Mouse (Mus musculus) heart, adult 2 months (tissue): ENCODE data around the gene Pcmtd2. TPM values are rescaled to one million over a fixed set of nuclear protein-coding genes. Genes with fewer than 3 reads are reported as not detected.
"Not testable (repeated sequence)": the region's sequence is repeated elsewhere in the genome, so short reads cannot be mapped to it uniquely, and the experiment has no call there.

Experiments
- DNase-seq, 2 experiments: peaks; one replicate each; pipeline ENCODE4 v3.0.0; 2021
- H3K27ac ChIP-seq: fragments of 200-600 bp; 2 replicates; pipeline ENCODE4 v1.8.1; 2022
- H3K27me3 ChIP-seq: fragments of 200-500 bp; 2 replicates; pipeline ENCODE4 v1.6.1; 2012; ENCODE audit warnings: mild to moderate bottlenecking, low read length, inconsistent platforms, mixed read lengths; ENCODE audit not compliant: control insufficient read depth, insufficient read depth
- H3K36me3 ChIP-seq: fragments of 200-500 bp; 2 replicates; pipeline ENCODE4 v1.6.1; 2012; ENCODE audit warnings: low read length, inconsistent platforms; ENCODE audit not compliant: control insufficient read depth, insufficient read depth
- H3K4me1 ChIP-seq: fragments of 200-500 bp; 2 replicates; pipeline ENCODE4 v1.6.1; 2011; ENCODE audit warnings: low read length; ENCODE audit not compliant: control insufficient read depth, insufficient read depth
- H3K4me3 ChIP-seq: fragments of 200-600 bp; 2 replicates; pipeline ENCODE4 v1.8.1; 2022
- H3K79me2 ChIP-seq: fragments of 200-500 bp; replicated peaks from 2 replicates; pipeline ENCODE4 v1.6.1; 2012; ENCODE audit warnings: mild to moderate bottlenecking, inconsistent platforms, low read length, moderate library complexity, mixed read lengths; ENCODE audit not compliant: control insufficient read depth, insufficient read depth
- H3K9ac ChIP-seq: fragments of 200-500 bp; 2 replicates; pipeline ENCODE4 v1.6.1; 2012; ENCODE audit warnings: low read depth, mild to moderate bottlenecking, control low read depth, inconsistent platforms, low read length, mixed read lengths
- CTCF ChIP-seq: fragments of 200-600 bp; IDR thresholded peaks from 2 replicates; pipeline ENCODE4 v1.8.1; 2022; ENCODE audit warnings: antibody characterized with exemption, mild to moderate bottlenecking, moderate library complexity
- EP300 ChIP-seq: fragments of 200-500 bp; IDR thresholded peaks from 2 replicates; pipeline ENCODE4 v1.6.1; 2011; ENCODE audit warnings: low read depth, low read length, control low read depth; ENCODE audit not compliant: insufficient read depth
- POLR2A ChIP-seq: fragments of 200-500 bp; IDR thresholded peaks from 2 replicates; pipeline ENCODE4 v1.6.1; 2011; ENCODE audit warnings: mild to moderate bottlenecking, low read depth, low read length, control low read depth; ENCODE audit not compliant: insufficient read depth
- WGBS: fragments of 180-500 bp; shearing (Covaris S2); methylation state at CpG from one replicate; pipeline ENCODE4 v1.1.7; 2018; 5-methylcytosine and 5-hydroxymethylcytosine counted together
- intact Hi-C: fragments of 180-260 bp; cut with DNase I; formaldehyde crosslinking; loops from one replicate; pipeline ENCODE4 v1.15.1; 2025
- long read RNA-seq: library from polyadenylated mRNA; stranded (forward); transcript quantifications from one replicate; pipeline ENCODE4 v2.0.0, GENCODE M21; 2021
- polyA plus RNA-seq: library from polyadenylated mRNA; depleted of rRNA; stranded (reverse); fragments of >200 nt; gene quantifications from 2 replicates; pipeline ENCODE4 v1.2.3, GENCODE M21; 2012; rRNA removed
- total RNA-seq, 2 experiments: library from RNA; stranded (reverse); gene quantifications; 2 replicates each; pipeline ENCODE4 v1.2.3; 2021

Pcmtd2 gene
- 10 to 100 TPM; 45.5 to 52.7 TPM for total RNA-seq
- 32.8 and 51.0 TPM in 2 replicates for polyA plus RNA-seq
- long read RNA-seq, transcript Pcmtd2-201 (7 exons, 3,569 nt): major isoform, 29 of 45 reads
- long read RNA-seq, partial matches to known transcripts: 4 of 45 reads
- long read RNA-seq, other reads (novel, unspliced or antisense): 11 of 45 reads

GRCm38 (mm10) chr2:181837372-181838292, at the start of gene Pcmtd2:
Gene Pcmtd2 (plus strand): TSS chr2:181837854.
- intact Hi-C loops: loop anchor here (2.0 kb wide), 1 partner anchor 27 kb away; the partner anchor contains the start of gene Polr3k
- TF ChIP-seq EP300 (no peak), POLR2A (peak; percentile 96)

GRCm38 (mm10) chr2:181789396-181789795, 48.3 kb upstream of the Pcmtd2 start:
- H3K27me3 ChIP-seq: no peaks in the 10 kb centered on the region
- intact Hi-C loops: no loop called here
- 76% methylated on average over 6 of the region's 6 CpGs for WGBS
- H3K9ac ChIP-seq: no peak overlapping the region
- no peaks in the 10 kb centered on the region for H3K79me2 ChIP-seq
- no peak overlapping the region for H3K27ac ChIP-seq
- no peak overlapping the region for H3K4me3 ChIP-seq
- H3K4me1 ChIP-seq: no peaks in the 10 kb centered on the region
- DNase-seq: no peak
- TF ChIP-seq POLR2A (no peak), CTCF (no peak)
- H3K36me3 ChIP-seq: no peaks in the 10 kb centered on the region

More at GRCm38 (mm10) chr2:181837372-181838292, at the start of gene Pcmtd2:
- Histone ChIP-seq H3K9ac (peak within 1 kb of the TSS; percentile 89), H3K79me2 (no peaks in the 10 kb centered on the region; the same call in 1 of the 2 replicates), H3K4me1 (peaks cover 3% of the 10 kb centered on the region), H3K27me3 (no peaks in the 10 kb centered on the region), H3K4me3 (peak within 1 kb of the TSS; percentile 77), H3K27ac (peak within 1 kb of the TSS; percentile 98), H3K36me3 (peaks cover 19% of the 10 kb centered on the region)
- under 1% methylated on average over 35 of the region's 35 CpGs for WGBS
- DNase-seq: peak; percentile 94 to 96

DNA sequence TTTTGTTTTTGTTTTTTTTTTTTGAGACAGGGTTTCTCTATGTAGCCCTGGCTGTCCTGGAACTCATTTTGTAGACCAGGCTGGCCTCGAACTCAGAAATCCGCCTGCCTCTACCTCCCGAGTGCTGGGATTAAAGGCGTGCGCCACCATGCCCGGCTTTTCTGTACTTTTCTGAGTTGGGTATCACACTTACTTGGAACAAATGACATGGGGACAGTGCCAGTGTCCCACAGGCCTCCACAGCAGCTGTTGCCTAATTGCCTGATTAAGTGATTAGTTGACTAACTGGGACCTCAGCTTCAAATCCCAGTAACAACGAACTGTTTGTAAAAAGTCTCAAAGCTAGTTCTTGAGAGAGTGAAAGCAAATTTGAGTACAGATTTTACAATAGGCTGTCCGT, 44.5 kb upstream of the Pcmtd2 start:
- H3K4me3 ChIP-seq, H3K36me3 ChIP-seq, intact Hi-C loops, H3K4me1 ChIP-seq, H3K27ac ChIP-seq, H3K79me2 ChIP-seq, H3K27me3 ChIP-seq, DNase-seq, H3K9ac ChIP-seq: not testable (repeated sequence)
- WGBS: 76% methylated on average over 8 of the region's 8 CpGs

- Histone ChIP-seq H3K4me1 (no peaks in the 10 kb centered on the region), H3K79me2 (no peaks in the 10 kb centered on the region), H3K27ac (no peak overlapping the region), H3K9ac (no peak overlapping the region), H3K27me3 (0 out of 2 replicates have a peak, but pooled peaks cover 2% of the 10 kb centered on the region), H3K36me3 (no peaks in the 10 kb centered on the region), H3K4me3 (no peak overlapping the region)
- 53% methylated on average over 3 of the region's 3 CpGs for WGBS
- TF ChIP-seq POLR2A (no peak), EP300 (no peak), CTCF (no peak)
- intact Hi-C loops: no loop called here
- DNase-seq: no peak
Observed at GRCm38 (mm10) chr2:181795641-181796130, 42.0 kb upstream of the Pcmtd2 start.

- TF ChIP-seq EP300: no peak
- TF ChIP-seq POLR2A: no peak
- no peak for TF ChIP-seq CTCF
- Histone ChIP-seq H3K9ac (no peak overlapping the region), H3K27me3 (0 out of 2 replicates have a peak, but pooled peaks cover 2% of the 10 kb centered on the region), H3K36me3 (no peaks in the 10 kb centered on the region), H3K4me3 (no peak overlapping the region), H3K4me1 (no peaks in the 10 kb centered on the region), H3K79me2 (no peaks in the 10 kb centered on the region), H3K27ac (no peak overlapping the region)
- WGBS: 67% methylated on average over 8 of the region's 8 CpGs
- DNase-seq: no peak
- intact Hi-C loops: no loop called here
Observed at GRCm38 (mm10) chr2:181797672-181798071, 40.0 kb upstream of the Pcmtd2 start.
